Mouse (Mus musculus): ENCODE data around the gene Slc47a1. TPM values are rescaled to one million over a fixed set of nuclear protein-coding genes. Genes with fewer than 3 reads are reported as not detected.
"Not testable (repeated sequence)": the region's sequence is repeated elsewhere in the genome, so short reads cannot be mapped to it uniquely, and the experiment has no call there.

The Slc47a1 gene
- polyA plus RNA-seq (2012; ENCODE audit: insufficient read depth, low replicate concordance) = not detected in 2 replicates

- H3K27me3 ChIP-seq (replicated peaks) = peaks cover 89% of the 10 kb centered on the region
- TF ChIP-seq GATA1 (IDR thresholded peaks at IDR 0.05; ENCODE audit: borderline replicate concordance, low read length) (no peak), FLI1 (IDR thresholded peaks at IDR 0.05; ENCODE audit: low read length) (no peak)
- peaks cover 20% of the 10 kb centered on the region for H3K4me1 ChIP-seq
- H3K9me3 ChIP-seq = peaks cover 22% of the 10 kb centered on the region
- H3K4me3 ChIP-seq (replicated peaks) = peak within 1 kb of the TSS; percentile 14
- H3K36me3 ChIP-seq (replicated peaks; ENCODE audit: low read length) = no peaks in the 10 kb centered on the region
Measured at GRCm38 (mm10) chr11:61377881-61378613, at the start of gene Slc47a1. Slc47a1 (minus strand) TSS chr11:61378345.

DNA sequence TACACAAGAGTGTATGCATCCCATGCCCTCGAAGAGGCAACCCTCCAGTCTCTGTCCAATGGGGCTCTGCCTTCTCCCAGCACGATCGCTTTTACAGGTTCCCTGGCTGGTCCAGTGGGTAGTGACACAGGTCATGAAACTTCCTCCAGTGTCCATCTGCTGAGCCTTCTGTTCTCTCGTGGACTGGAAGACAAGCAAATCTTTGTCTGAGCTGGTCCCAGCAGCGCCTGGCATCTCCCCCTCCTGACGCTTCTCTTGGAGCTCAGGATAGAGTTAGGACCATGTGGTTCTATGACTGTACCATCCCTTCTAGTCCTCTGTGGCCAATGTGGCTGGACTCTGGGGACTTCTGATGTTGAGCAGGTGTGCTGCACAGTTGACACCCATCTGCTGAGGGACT, 41.1 kb upstream of the Slc47a1 start:
- H3K4me3 ChIP-seq (replicated peaks) = no peak overlapping the region
- no peak for TF ChIP-seq FLI1 (IDR thresholded peaks at IDR 0.05; ENCODE audit: low read length)
- TF ChIP-seq GATA1 (IDR thresholded peaks at IDR 0.05; ENCODE audit: borderline replicate concordance, low read length) = no peak
- peaks cover 27% of the 10 kb centered on the region for H3K9me3 ChIP-seq
- H3K27me3 ChIP-seq (replicated peaks) = peaks cover 35% of the 10 kb centered on the region
- H3K4me1 ChIP-seq = no peaks in the 10 kb centered on the region
- H3K36me3 ChIP-seq (replicated peaks; ENCODE audit: low read length) = no peaks in the 10 kb centered on the region

- TF ChIP-seq FLI1 (IDR thresholded peaks at IDR 0.05; ENCODE audit: low read length) = no peak
- no peak for TF ChIP-seq GATA1 (IDR thresholded peaks at IDR 0.05; ENCODE audit: borderline replicate concordance, low read length)
- Histone ChIP-seq H3K36me3 (replicated peaks; ENCODE audit: low read length) (no peaks in the 10 kb centered on the region), H3K27me3 (replicated peaks) (peaks cover 44% of the 10 kb centered on the region), H3K9me3 (peaks cover 29% of the 10 kb centered on the region), H3K4me3 (replicated peaks) (no peak overlapping the region), H3K4me1 (0 out of 2 replicates have a peak, but pooled peaks cover 4% of the 10 kb centered on the region)
Measured at GRCm38 (mm10) chr11:61417945-61418551, 39.9 kb upstream of the Slc47a1 start.

DNA sequence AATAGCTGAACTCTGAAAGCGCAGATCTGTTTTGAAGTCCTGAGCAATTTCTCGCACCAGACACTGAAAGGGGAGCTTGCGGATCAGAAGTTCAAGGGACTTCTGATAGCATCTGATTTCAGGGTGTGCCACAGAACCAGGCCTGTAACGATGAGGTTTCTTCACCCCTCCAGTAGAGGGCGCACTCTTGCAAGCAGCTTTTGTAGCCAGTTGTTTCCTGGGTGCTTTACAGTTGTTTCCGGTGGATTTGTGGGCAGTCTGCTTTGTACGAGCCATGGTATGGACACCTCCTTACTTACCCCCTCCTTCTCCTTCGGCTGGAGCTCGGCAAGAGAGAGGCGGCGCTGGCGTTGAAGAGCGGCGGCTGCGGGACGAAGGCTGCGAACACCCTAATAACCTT, 38.4 kb upstream of the Slc47a1 start:
- H3K27me3 ChIP-seq (replicated peaks) = peaks cover 59% of the 10 kb centered on the region
- not testable (repeated sequence) for H3K4me3 ChIP-seq (replicated peaks); H3K36me3 ChIP-seq (replicated peaks; ENCODE audit: low read length); H3K4me1 ChIP-seq
- H3K9me3 ChIP-seq = peaks cover 29% of the 10 kb centered on the region

DNA sequence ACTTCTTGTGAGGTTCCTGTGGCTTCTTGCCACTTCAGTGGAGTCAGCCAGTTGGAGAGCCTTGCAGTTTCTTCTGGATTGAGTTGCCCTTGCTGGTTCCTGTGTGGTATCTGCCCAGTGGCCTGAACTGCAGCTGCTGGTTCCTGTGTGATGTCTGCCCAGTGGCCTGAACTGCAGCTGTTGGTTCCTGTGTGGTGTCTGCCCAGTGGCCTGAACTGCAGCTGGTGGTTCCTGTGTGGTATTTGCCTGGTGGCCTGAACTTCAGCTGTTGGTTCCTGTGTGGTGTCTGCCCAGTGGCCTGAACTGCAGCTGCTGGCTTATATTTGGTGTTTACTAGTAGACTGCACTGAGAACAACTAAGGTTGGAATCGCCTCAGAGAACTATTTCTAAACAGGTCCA, 37.3 kb upstream of the Slc47a1 start:
- Histone ChIP-seq H3K27me3 (replicated peaks) (peaks cover 69% of the 10 kb centered on the region), H3K4me3 (replicated peaks) (no peak overlapping the region), H3K36me3 (replicated peaks; ENCODE audit: low read length) (no peaks in the 10 kb centered on the region), H3K9me3 (peaks cover 29% of the 10 kb centered on the region), H3K4me1 (0 out of 2 replicates have a peak, but pooled peaks cover 4% of the 10 kb centered on the region)
- no peak for TF ChIP-seq FLI1 (IDR thresholded peaks at IDR 0.05; ENCODE audit: low read length)
- no peak for TF ChIP-seq GATA1 (IDR thresholded peaks at IDR 0.05; ENCODE audit: borderline replicate concordance, low read length)

DNA sequence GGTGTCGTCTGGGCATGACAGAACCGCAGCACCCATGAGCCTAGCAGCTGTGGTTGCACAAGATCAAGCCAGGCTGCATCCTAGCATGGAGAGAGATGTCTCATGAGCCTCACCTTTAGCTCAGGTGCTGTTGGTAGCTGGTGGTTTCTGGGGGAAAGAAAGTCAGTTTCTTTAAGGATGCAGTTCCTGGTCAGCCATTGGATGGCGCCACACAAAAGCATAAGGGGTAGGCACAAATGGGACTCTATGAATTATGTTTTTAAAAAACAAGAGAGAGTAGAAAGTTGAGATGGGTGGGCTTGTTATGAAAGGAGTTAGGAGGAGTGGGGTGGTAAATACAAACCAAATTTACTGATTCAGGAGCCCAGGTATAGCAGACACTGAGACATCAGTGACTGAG, 36.4 kb upstream of the Slc47a1 start:
- Histone ChIP-seq H3K4me3 (replicated peaks) (no peak overlapping the region), H3K36me3 (replicated peaks; ENCODE audit: low read length) (no peaks in the 10 kb centered on the region), H3K27me3 (replicated peaks) (peaks cover 66% of the 10 kb centered on the region), H3K4me1 (peaks cover 6% of the 10 kb centered on the region; the same call in 1 of the 2 replicates), H3K9me3 (peaks cover 23% of the 10 kb centered on the region)
- TF ChIP-seq FLI1 (IDR thresholded peaks at IDR 0.05; ENCODE audit: low read length) (no peak), GATA1 (IDR thresholded peaks at IDR 0.05; ENCODE audit: borderline replicate concordance, low read length) (no peak)

- peaks cover 59% of the 10 kb centered on the region for H3K27me3 ChIP-seq (replicated peaks)
- peaks cover 11% of the 10 kb centered on the region for H3K4me1 ChIP-seq
- H3K4me3 ChIP-seq (replicated peaks) = no peak overlapping the region
- no peak for TF ChIP-seq GATA1 (IDR thresholded peaks at IDR 0.05; ENCODE audit: borderline replicate concordance, low read length)
- H3K36me3 ChIP-seq (replicated peaks; ENCODE audit: low read length) = no peaks in the 10 kb centered on the region
- H3K9me3 ChIP-seq = peaks cover 21% of the 10 kb centered on the region
Measured at GRCm38 (mm10) chr11:61413411-61413810, 35.3 kb upstream of the Slc47a1 start.

DNA sequence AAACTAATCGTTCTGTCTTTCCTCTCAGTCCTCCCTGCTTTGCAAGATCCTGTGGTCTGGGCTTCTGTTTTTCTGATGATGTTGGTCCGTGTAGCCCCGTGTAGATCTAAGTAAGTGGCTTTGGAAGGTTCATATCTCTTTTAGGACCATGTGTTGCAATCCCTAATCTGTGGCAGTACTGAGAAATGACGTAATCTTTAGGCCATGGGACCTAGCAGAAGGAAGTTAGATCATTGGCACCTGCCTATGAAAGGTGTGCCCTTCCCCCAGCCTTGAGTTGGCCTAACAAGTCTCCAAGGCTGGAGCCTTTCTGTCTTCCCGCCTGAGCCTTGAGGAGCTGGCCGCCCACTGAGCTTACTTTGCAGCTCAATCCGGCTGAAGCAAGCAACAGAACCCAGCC, 33.7 kb upstream of the Slc47a1 start:
- H3K4me3 ChIP-seq (replicated peaks) = no peak overlapping the region
- H3K4me1 ChIP-seq = peaks cover 22% of the 10 kb centered on the region
- H3K27me3 ChIP-seq (replicated peaks) = peaks cover 62% of the 10 kb centered on the region
- H3K36me3 ChIP-seq (replicated peaks; ENCODE audit: low read length) = no peaks in the 10 kb centered on the region
- TF ChIP-seq GATA1 (IDR thresholded peaks at IDR 0.05; ENCODE audit: borderline replicate concordance, low read length) = no peak
- no peak for TF ChIP-seq FLI1 (IDR thresholded peaks at IDR 0.05; ENCODE audit: low read length)
- H3K9me3 ChIP-seq = peaks cover 32% of the 10 kb centered on the region

DNA sequence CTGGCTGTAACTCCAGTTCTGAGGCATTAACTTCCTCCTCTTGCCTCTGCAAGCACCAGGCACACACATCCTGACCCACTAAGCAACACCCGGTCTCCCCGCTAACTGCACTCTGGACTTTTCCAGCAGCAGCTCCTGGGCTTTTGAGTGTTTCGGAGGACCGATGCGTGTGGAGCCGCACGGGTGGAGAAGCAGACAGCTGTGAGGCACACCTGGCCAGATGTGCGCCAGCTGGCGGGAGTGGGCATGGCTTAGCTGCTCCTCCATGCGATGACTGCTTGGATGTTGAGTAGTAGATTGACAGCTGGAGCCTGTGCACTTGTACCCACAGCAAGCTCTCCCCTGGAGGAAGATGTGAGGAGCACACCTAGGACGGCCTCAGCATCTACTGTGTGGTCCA, 33.1 kb upstream of the Slc47a1 start:
- no peak for TF ChIP-seq GATA1 (IDR thresholded peaks at IDR 0.05; ENCODE audit: borderline replicate concordance, low read length)
- TF ChIP-seq FLI1 (IDR thresholded peaks at IDR 0.05; ENCODE audit: low read length) = no peak
- peak overlapping the region; percentile 50 for H3K4me3 ChIP-seq (replicated peaks)
- H3K9me3 ChIP-seq = peaks cover 32% of the 10 kb centered on the region
- no peaks in the 10 kb centered on the region for H3K36me3 ChIP-seq (replicated peaks; ENCODE audit: low read length)
- H3K27me3 ChIP-seq (replicated peaks) = peaks cover 68% of the 10 kb centered on the region
- H3K4me1 ChIP-seq = peaks cover 22% of the 10 kb centered on the region

GRCm38 (mm10) chr11:61410129-61410528, 32.0 kb upstream of the Slc47a1 start:
- Histone ChIP-seq H3K4me3 (replicated peaks) (no peak overlapping the region), H3K36me3 (replicated peaks; ENCODE audit: low read length) (no peaks in the 10 kb centered on the region), H3K9me3 (peaks cover 32% of the 10 kb centered on the region), H3K4me1 (peaks cover 22% of the 10 kb centered on the region), H3K27me3 (replicated peaks) (peaks cover 77% of the 10 kb centered on the region)
- no peak for TF ChIP-seq GATA1 (IDR thresholded peaks at IDR 0.05; ENCODE audit: borderline replicate concordance, low read length)
- TF ChIP-seq FLI1 (IDR thresholded peaks at IDR 0.05; ENCODE audit: low read length) = no peak
